Mouse (Mus musculus): ENCODE measurements at regions not wholly inside any gene's neighbourhood (a gene's known extent, or its start where the extent isn't known, plus 50 kb on each side); places are given as distances from the start of the nearest gene placed in this dataset.
"Not testable (repeated sequence)": the region's sequence is repeated elsewhere in the genome, so short reads cannot be mapped to it uniquely, and the experiment has no call there.

DNA sequence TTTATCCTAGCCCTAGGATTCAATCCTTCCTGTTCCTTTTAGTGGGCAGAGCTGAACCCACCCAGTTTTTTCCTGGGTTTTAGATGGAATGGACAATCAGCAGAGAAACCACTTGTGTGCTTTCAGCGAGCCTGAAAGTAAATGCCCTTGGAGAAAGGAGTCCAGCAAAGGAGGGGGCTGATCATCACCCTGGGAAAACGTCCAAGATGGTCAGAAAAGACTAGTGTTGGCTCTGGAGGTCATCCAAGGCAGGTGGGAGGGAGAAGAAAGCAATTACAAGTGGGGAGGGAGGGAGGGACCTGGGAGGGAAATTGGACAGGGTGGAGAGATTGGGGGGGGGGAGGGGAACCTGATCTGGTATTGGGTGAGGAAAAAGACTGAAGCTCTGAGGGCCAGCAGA is 55.6 kb upstream of the Zfp366 start:
- DNase-seq (ENCODE audit: low read depth, low spot score): no peak

DNA sequence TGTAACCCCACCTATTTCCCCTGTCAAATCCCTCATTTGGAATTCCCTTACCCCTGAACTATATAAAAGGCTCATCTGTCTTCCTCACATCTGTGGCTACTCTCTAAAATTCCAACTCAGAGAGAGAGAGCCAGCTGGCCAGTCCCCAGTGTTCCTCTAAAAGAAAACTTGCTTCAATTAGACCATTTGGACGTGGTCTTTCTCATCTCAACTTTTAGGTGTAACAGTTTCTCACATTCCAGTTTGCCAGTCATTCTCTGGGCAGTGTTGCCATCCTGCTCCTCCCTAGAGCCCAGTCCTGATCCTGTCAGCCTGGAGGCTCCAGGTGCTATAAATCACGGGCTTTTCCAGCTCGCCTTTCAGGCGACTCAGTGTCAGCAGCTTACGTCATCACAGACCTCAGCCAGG is 56.3 kb upstream of the Zfp366 start:
- DNase-seq (ENCODE audit: low read depth, low spot score): no peak

DNA sequence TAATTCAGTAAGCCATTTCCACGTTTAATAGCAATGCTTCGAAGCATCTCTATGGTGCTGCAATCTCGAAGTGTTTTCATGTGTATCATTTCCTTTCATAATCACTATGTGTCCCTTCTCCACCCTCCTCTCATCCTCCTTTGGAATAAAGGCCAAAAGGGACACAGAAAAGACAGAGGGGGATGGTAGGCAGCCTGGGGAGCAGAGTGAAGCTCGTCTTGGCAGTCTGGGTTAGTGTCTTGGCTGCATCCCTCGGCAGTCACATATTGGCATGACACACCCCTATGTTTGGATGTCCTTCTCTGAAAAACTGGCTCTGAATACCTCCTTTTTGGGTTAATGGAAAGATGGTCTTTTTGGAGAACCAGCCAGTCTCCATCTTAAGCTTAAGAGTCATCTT is 56.9 kb upstream of the Zfp366 start:
- no peak for DNase-seq (ENCODE audit: low read depth, low spot score)

DNA sequence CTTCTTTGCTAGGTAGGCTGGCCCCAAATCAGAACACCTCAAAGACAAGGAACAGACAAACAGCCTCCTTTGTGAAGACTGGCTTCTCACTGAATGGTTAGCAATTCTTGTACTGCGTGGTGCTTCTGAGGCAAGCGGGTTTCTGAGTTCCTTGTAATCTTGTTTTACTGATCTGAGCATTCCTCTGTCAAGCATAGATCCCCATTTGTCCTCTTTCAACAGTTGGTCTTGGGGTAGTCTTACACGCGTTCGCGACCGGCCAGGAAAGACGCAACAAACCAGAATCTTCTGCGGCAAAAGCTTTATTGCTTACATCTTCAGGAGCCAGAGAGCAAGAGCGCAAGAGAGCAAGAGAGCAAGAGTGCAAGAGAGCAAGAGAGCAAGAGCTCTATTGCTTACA is 57.7 kb upstream of the Zfp366 start:
- not testable (repeated sequence) for DNase-seq (ENCODE audit: low read depth, low spot score)

DNA sequence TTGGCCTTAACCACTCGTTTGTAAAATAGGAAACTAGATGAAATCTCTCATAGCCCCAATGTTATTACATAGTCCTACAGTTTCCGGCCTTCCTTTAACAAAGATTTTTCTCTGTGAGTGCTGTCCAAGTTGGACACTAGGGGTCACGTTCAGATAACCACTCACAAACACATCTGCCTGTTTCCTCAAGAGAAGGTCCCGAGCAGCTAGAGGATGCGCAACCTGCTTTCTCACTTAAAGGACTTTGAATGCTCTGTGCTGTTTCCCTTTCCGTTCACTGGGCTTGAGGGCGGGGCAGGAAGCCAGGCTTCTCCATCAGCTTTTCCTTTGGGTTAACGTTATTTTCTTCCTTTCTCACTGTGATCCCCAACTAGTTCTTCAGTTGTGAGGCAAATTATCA is 58.1 kb upstream of the Zfp366 start:
- no peak for DNase-seq (ENCODE audit: low read depth, low spot score)

DNA sequence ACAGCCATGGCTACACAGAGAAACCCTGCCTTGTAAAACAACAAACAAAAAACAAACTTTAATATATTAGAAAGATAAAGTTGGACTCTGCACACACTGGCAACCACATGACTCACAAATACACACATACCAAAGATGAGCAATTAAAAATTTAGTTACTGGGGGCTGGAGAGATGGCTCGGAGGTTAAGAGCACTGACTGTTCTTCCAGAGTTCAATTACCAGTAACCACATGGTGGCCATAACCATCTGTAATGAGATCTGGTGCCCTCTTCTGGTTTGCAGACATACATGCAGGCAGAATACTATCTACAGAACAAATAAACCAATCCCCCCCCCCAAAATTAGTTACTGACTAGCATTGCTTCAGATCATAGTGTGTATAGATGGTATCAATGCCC is 58.7 kb upstream of the Zfp366 start:
- peak; percentile 18 for DNase-seq (ENCODE audit: low read depth, low spot score)

DNA sequence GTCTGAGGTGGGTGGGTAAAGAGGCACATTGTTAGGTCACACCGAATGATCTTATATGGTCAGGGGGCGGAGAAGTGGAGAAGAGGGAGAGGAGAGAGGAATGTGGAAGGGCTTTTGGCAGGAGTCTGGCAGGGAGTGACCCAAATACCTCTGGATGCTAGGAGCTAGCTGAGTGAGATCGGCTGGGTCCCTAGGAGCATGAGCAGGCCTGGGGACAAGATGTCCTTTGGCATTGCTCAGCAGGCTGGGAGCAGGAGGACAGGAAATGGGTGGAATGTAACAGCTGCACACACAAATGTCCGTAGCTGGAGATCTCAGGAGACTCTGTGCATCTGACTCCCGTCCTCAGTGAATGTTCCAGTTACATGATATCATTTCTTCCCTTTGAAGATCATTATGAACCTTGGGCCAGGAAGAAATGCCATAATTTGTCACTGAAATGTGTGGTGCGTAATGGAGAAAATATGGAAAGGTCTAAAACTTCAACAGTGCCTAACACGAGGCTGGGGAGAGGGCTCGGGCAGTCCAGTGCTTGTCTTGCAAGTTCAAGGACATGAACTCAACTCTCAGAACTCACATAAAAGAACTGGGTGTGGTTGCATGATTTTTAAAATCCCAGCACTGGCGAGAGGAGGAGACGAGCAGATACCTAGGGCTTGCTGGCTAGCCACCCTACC is 59.6 kb upstream of the Zfp366 start:
- DNase-seq (ENCODE audit: low read depth, low spot score): peak; percentile 17

DNA sequence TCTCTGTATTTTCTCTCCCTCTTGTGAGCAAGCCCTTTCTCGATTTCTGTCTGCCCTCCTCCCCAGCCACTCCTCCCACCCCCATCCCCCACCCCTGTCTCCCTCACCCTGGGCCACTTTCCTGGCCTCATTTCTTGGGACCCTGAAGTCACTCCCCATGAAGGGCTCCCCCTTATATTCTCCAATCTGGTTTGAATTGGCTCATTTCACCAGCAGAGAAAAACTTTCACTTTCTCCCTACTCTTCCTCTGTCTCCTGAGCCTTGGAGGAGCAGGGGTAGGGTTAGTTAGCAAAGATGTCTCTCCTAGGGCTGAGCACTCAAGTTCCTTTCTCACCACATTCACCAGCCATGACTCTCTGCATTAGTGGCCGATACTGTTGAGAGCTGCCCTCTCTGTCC is 60.5 kb upstream of the Zfp366 start:
- no peak for DNase-seq (ENCODE audit: low read depth, low spot score)

DNA sequence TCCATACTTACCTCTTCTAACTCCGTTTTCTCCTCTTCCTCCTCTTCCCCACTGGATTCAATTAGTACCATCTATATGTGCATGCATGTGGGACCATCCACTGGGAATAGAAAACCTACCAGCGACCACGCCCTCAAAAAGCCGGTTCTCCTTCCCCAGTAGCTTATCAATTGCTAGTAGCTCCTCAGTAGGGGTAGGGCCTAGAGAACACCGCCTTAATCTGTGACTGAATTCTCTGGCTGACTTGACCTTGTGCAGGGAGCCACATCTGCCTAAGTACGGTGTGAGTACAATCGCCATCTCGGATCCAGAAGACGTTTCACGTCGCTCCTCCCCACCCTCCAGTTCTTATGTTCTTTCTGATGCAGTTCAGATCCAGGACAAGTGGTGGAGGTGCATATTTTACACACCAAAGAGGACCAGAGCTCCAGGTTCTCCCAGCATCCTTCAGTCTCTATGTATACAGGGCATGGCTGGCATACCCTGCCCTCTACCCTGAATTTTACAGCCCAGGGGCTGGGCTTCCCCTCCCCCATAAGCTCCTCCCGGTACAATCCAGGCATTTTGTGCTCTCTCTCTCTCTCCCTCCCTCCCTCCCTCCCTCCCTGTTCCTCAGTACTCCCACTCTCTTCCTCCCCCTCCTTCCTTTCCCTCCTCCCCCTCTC is 61.0 kb upstream of the Zfp366 start:
- peak; percentile 19 for DNase-seq (ENCODE audit: low read depth, low spot score)

DNA sequence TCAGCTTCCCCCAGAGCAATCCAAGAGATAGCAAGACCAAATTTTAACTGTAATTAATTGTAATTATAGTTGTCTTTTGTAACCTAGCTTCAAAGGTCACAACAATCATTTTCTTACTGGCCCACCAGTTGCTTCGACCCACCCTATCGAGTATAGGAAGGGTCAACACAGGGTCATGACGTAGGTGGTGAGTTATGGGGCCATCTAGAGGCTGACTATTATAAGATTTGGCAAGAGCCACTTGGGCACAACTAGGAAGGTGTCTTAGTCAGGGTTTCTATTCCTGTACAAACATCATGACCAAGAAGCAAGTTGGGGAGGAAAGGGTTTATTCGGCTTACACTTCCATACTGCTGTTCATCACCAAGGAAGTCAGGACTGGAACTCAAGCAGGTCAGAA is 62.1 kb upstream of the Zfp366 start:
- DNase-seq (ENCODE audit: low read depth, low spot score): peak; percentile 21

DNA sequence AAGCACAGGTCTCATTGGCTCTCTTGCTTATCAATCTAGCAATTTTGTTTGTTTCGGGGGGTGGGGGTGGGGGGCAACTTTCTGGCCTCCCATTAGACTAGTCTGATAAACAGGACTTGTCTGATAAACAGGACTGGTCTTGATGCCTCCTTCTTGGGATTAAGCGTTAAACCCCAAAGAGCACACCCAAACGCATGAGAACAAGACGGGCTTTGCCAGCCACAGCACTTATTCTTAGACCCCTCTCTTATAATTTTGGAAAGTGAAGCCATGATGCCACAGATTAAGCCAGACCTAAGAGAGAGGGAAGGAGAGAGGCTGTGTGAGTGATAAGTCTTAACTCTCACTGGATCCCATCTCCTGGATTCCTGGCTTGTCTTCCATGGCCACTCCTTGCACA is 63.5 kb upstream of the Zfp366 start:
- no peak for DNase-seq (ENCODE audit: low read depth, low spot score)

DNA sequence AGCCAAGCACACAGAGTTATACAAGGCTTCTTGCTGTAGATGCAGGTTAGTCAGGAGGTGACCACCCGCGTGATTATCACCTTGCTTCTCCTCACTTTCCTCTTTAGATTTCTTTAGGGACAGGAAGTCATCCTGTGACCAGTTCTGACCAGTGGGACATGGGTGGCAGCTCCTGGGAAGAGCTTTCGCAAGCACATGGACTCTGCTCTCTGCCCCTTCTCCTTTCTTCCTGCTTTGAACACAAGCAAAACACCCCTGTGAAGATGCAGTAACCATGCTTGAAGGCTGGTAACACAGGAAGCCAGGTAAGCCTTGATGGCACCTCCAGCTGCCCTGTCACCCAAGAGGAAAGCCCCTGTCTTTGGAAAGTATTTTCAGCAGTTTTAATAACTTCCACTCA is 64.7 kb upstream of the Zfp366 start:
- no peak for DNase-seq (ENCODE audit: low read depth, low spot score)

DNA sequence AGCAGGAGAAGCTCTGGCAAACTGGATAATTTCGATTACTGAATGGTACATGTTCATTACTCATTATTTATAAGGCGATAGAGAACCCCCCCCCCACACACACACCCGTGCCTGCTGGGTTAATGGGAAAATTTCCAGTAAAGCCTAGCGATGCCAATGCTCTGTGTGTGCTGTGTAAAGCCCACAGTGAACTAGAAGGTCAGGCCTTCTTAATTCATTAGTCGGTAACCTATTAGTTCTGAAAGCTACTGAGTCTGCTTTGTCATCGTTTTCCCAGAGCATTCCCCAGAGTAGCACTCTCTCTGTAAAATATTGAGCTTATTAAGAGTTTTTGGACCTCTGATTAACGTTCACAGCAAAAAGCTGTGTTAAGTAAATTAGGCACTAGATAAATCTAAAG is 65.7 kb upstream of the Zfp366 start:
- no peak for DNase-seq (ENCODE audit: low read depth, low spot score)

DNA sequence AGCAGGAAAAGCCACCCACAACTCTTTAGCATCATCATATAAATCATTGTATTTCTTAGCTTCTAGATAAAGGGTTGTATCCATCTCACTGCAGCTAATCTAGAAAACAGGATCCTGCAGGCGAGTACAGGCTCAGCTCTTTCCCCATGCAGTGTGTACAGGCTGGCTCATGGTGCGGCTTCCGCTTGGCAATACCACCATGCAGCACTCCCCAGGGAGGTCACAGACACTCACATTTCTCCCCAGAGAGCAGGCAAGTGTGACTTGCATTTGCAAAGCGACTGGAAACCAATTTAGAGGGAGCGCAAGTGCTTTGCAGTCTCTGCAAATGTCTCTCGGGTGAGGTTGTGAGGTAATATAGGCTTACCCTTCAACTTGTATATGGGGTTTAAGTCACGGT is 69.1 kb upstream of the Zfp366 start:
- no peak for DNase-seq (ENCODE audit: low read depth, low spot score)

DNA sequence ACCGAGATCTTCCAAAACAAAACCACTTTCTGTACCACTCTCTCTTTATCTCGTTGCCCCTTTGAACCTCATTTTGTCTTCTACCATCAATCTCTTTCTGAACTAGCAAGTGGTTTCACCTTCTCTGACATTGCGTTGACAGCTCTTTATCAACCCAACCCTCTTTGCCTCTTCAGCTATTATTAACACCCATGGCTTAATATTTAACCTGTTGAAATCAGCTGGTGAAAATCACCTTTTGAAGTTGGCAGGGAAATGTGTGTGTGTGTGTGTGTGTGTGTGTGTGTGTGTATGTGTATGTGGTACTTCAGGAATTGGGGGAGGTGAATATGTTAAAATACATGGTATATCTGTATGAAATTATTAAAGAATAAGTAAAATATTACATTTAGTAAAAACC is 70.1 kb upstream of the Zfp366 start:
- no peak for DNase-seq (ENCODE audit: low read depth, low spot score)

DNA sequence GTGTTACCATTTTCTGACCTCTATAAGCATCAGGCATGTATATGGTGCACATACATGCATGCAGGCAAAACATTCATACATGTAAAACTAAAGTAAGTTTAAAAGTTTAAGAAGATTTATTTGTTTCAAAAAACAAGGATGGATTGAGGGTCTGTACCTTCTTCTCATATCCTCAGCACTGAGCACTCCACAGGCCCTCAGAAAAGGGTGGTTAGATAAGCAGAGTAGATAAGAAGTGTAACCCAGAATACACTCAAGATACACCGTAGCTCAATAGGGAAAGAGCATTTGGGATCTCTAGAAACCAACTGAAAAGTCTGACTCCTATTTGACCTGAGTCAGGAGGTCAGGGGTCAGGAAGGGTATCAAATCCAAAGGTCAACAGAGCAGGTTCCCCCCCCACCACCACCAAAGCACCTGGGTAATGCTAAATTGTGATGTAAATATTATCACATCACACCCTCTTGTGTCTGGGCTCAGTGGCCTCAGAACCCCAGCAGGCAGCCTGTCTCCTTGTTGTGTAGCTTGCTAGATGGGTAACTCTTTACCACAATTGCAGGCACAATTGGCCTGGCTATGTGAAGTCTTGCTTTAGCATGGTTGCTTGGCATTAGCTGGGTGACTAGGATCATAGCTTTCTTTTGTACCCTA is 72.8 kb upstream of the Zfp366 start:
- peak; percentile 83 for DNase-seq (ENCODE audit: low read depth, low spot score)

DNA sequence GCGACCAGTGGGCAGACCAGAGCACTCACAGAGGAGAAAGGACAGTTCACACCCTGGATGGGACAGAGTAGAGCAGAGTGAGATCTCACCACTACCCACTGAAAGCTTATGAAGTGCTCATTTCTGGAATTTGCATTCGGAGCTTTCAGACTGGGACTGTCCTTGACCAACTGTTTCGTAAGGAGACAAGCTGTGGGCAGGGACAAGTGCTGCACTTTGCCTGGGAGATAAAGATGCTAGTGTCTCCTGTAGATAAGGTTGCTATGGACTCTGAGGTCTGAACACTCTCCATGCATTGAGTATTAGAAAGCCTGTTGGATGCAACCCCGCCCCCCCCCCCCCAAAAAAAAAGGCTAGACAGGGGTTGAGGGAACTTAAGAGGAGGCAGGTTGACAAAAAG is 76.6 kb upstream of the Zfp366 start:
- no peak for DNase-seq (ENCODE audit: low read depth, low spot score)

DNA sequence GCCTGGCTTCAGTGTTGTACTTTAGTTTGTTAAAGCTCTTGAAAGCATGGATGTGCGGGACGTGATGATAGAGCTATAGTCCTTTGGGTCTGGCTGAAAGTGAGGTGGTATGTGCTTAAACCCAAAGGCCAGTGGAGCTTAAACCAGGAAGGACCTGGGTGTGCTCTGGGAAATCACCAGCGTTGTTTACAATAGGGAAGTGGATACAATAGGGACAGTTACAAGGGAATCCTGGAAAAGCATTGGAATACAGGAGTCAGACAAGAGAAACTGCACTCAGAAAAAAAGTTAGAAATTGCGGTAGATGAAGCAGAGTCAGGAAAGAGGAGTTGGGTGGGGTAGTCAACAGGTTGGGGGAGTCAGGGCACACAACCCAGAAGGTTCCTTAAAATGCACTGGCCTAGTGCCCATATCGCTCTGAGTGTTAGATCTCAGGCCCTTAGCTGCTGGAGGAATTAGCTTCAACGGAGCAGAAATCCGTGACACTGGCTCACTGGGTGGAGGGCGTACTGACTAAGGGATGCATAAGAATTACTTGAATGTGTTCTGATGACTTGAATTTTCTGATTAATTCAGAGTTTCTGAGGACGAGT is 82.4 kb upstream of the Zfp366 start:
- DNase-seq (ENCODE audit: low read depth, low spot score): no peak

DNA sequence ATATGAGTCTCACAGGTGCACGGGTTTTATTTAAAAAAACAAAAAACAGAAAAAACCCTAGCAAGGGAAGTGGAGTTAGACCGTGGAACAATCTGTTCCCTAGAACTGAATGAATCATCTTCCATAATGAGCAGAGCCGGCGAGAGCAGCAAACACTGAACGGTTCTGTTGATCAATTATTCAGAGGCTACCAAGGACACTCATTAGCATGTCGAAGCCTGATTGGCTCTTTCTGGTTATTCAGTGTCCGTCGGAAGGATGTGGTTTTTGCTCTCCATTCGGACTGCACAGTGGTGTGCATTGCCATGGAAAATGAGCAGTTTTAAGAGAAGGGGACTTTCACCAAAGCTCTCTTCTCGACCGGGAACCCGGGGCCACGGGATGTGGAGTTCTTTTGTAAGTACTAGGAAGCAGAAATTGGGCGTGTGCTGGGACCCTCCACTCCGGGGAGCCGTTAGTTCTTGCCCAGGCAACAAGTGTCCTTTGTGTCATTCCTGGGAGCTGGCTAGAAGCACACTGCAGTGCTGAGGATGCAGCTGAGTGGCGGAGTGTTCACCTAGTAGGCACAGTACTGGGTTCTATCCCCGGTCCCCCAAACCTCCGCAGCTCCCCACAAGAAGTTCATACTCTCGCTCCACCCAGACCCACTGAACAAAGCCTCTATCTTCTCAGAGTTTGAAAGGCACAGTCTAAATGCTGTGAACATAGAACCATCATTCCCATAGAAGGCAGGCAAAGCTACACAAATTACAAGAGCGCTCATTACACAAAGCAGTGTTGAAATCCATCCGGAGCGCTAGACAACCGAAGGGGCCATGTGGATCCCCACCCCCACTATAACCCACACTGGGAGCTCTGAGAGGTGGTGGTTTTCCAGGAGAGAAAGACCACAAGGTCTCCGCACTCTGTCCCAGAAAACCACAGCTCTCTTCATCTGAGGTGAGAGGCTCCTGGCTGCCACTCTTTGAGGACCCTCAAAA is 83.9 kb upstream of the Zfp366 start:
- peak; percentile 74 for DNase-seq (ENCODE audit: low read depth, low spot score)

DNA sequence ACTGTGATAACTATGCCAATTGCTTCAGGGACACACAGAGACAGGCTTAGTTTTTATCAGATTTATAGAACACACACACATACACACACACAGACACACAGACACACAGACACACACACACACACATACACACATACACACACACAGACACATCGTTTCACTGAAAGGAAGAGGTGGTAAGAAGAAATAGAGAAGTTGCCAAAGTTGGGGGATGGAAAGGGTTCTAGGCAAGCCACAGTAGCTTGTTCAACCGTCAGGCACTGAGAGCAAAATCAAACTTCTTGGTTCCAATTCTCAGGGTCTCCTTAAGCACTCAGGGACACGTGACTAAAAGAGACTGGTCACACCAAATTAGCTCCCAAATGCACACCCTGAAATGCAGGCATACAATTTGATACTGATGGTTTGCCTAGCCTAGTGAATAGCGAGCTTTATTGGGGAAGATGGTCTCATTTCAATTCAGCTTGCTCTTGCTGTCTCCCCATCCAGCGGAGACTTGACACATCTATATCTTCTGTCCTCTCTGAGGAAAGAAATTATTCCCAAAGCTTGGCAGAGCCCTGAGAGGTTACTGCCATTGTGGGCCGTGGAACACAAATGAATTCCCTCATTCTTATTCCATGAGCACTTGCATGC is 84.7 kb upstream of the Zfp366 start:
- no peak for DNase-seq (ENCODE audit: low read depth, low spot score)

DNA sequence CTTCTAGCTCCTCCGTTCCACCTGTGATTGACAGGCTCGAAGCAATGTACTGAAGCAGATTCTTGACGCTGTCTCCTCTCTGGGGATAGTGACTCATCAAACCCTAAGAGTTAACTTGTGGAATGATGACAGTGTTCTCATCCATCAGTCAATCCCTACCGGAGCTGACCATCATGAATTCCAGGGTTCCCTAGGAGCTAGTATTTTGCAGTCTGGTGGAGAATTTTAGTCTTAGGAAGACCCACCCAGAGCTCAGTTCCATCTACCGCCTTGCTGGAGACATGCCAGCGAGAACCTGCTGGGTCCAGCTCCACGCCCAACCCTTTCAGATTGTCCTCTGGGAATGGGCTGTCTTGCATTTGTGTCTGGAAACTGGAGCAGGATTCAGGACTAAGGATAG is 85.4 kb upstream of the Zfp366 start:
- DNase-seq (ENCODE audit: low read depth, low spot score): peak; percentile 29

All from ES-CJ7 (cell line).